Mouse (Mus musculus) C2C12 (cell line): ENCODE data around the gene Uspl1.

Source experiments
- CEBPB ChIP-seq: IDR thresholded peaks from one replicate; pipeline ENCODE4 v1.6.1; 2011; ENCODE audit warnings: low read depth, mild to moderate bottlenecking, control low read depth, moderate library complexity
- CTCF ChIP-seq: IDR thresholded peaks from one replicate; pipeline ENCODE4 v1.5.1; 2011; ENCODE audit not compliant: control insufficient read depth, insufficient read depth, insufficient read length
- FOSL1 ChIP-seq: IDR thresholded peaks from one replicate; pipeline ENCODE4 v1.8.0; 2011; ENCODE audit warnings: mild to moderate bottlenecking, low read length; ENCODE audit not compliant: poor library complexity, insufficient read depth, severe bottlenecking
- MAX ChIP-seq: IDR thresholded peaks from one replicate; pipeline ENCODE4 v1.6.1; 2011; ENCODE audit warnings: mild to moderate bottlenecking, control low read depth
- MYOD1 ChIP-seq: IDR thresholded peaks from one replicate; pipeline ENCODE4 v1.6.1; 2011; ENCODE audit warnings: low read depth; ENCODE audit not compliant: control insufficient read depth, insufficient read length
- MYOG ChIP-seq: IDR thresholded peaks from one replicate; pipeline ENCODE4 v1.6.1; 2011; ENCODE audit not compliant: control insufficient read depth, insufficient read length; ENCODE audit errors: extremely low read depth
- USF1 ChIP-seq: IDR thresholded peaks from one replicate; pipeline ENCODE4 v1.6.1; 2011; ENCODE audit warnings: low read depth, mild to moderate bottlenecking, control low read depth, moderate library complexity

DNA sequence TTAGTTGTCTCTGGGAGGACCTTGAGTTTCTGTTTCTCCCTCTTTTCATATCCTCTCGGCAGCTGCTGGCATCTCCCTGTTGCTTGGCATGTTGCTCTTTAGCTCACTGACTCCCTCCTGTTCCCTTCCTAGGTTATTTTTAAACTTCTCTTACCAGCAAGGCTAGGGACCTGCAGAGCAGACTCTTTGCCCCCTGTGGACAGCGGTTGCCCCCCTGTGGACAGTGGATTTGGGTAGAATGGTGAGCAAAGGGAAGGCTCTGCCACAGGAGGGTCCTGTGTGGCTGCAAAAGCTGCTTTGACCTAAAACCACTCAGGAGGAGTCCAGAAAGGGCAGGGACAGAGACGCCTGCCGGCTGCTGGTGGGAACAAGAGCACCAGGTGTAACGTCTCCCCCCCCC, 58.9 kb downstream of the Uspl1 start:
- TF ChIP-seq CEBPB (no peak), CTCF (no peak), MAX (no peak), MYOD1 (no peak), MYOG (no peak), USF1 (no peak), FOSL1 (no peak)
